Mouse (Mus musculus): ENCODE data around the gene Adcy5. TPM values are rescaled to one million over a fixed set of nuclear protein-coding genes. Genes with fewer than 3 reads are reported as not detected.

The Adcy5 gene
- polyA plus RNA-seq, 1 experiment from 2014 or later = 9.2 TPM

DNA sequence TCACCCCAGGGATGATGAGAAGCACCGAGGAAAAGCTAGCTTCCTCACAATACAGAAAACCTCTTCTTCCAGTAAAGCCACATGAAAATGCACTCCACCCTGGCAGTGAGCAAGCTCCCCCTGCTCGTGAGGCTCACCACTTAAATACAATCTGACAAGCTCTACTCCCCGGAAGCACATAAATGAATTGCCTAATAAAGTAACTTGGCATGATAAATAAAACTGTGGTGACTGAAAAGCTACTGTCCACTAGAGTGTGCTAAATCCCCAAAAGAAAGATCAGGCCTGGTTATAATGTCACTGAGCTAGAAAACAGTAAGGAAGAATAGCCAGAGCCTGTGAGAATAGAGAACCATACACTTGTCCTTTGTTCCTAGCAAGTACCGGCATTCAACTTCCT is 164.7 kb downstream of the Adcy5 start:
- WGBS = 37% methylated on average over 4 of the region's 4 CpGs
- peaks cover 3% of the 10 kb centered on the region; the same call in 1 of the 2 replicates for H3K4me1 ChIP-seq (replicated peaks)
- H3K4me3 ChIP-seq = no peak overlapping the region
- no peaks in the 10 kb centered on the region for H3K27me3 ChIP-seq
- H3K27ac ChIP-seq = no peak overlapping the region
- no peak overlapping the region for H3K4me2 ChIP-seq
- no peak overlapping the region for H3K9ac ChIP-seq
- no peaks in the 10 kb centered on the region for H3K9me3 ChIP-seq (replicated peaks)
- no peaks in the 10 kb centered on the region for H3K36me3 ChIP-seq
- no peak for ATAC-seq (replicated peaks; ENCODE audit: insufficient number of reproducible peaks, insufficient read depth, low FRiP score, low read depth)

- Histone ChIP-seq H3K9me3 (replicated peaks) (no peaks in the 10 kb centered on the region), H3K27ac (no peak overlapping the region), H3K4me3 (no peak overlapping the region), H3K36me3 (no peaks in the 10 kb centered on the region), H3K4me1 (replicated peaks) (peaks cover 3% of the 10 kb centered on the region; the same call in 1 of the 2 replicates), H3K9ac (no peak overlapping the region), H3K27me3 (no peaks in the 10 kb centered on the region), H3K4me2 (no peak overlapping the region)
- ATAC-seq (replicated peaks; ENCODE audit: insufficient number of reproducible peaks, insufficient read depth, low FRiP score, low read depth) = no peak
- 86% methylated on average over 2 of the region's 2 CpGs for WGBS
Observed at GRCm38 (mm10) chr16:35319773-35320172, 165.1 kb downstream of the Adcy5 start.

DNA sequence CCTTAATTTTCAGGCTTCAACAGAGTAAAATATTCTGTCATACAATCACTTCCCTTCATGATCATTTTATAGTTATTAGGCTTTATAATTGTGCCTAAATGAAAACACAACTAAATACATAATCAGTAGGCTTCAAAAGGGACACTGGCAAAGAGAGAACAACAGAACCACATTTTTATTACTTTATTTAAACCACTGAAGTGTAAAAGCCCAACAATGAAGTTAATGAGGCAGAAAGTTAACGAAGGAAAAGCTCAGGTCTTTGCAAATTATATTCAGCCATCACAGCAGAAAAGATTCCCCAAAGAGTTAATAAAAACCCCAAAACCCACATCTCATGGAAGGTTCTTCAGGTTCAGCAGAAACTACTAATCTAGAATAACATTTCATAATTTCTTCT is 175.8 kb downstream of the Adcy5 start:
- Histone ChIP-seq H3K9me3 (replicated peaks) (no peaks in the 10 kb centered on the region), H3K9ac (no peak overlapping the region), H3K4me2 (no peak overlapping the region), H3K4me3 (no peak overlapping the region), H3K4me1 (replicated peaks) (peaks cover 2% of the 10 kb centered on the region; the same call in 1 of the 2 replicates), H3K27ac (no peak overlapping the region), H3K36me3 (peaks cover 7% of the 10 kb centered on the region; the same call in 1 of the 2 replicates), H3K27me3 (no peaks in the 10 kb centered on the region)
- 82% methylated on average over 1 of the region's 1 CpGs for WGBS
- no peak for ATAC-seq (replicated peaks; ENCODE audit: insufficient number of reproducible peaks, insufficient read depth, low FRiP score, low read depth)

Other genes starting within 250 kb of the Adcy5 start
- gene Hacd2, start 132.4 kb upstream of the Adcy5 start, polyA plus RNA-seq (2015; fragmentation: Nextera tagmentation; extraction: Ambion mirVana) = 53.7 and 65.8 TPM in 2 replicates
- 33.5 and 35.1 TPM in 2 replicates for gene Sec22a, start 209.0 kb downstream of the Adcy5 start, polyA plus RNA-seq (2015; fragmentation: Nextera tagmentation; extraction: Ambion mirVana)